Mouse (Mus musculus) neural tube, embryonic 12.5 days (tissue): ENCODE measurements at regions not wholly inside any gene's neighbourhood (a gene's known extent, or its start where the extent isn't known, plus 50 kb on each side); places are given as distances from the start of the nearest gene placed in this dataset.
A peak's percentile ranks its signal among the peaks of the same experiment; 100 is the strongest.

Experiments
- ATAC-seq: fragments of 200-750 bp; cut with Nextera tagmentation; 2 replicates; pipeline ENCODE4 v1.8.0; 2017; ENCODE audit warnings: low read depth, mild to moderate bottlenecking, moderate TSS enrichment, moderate library complexity; ENCODE audit not compliant: low FRiP score
- H3K27ac ChIP-seq: fragments of 300-500 bp; sonication (generic); 2 replicates; pipeline ENCODE4 v1.5.1; 2016
- H3K27me3 ChIP-seq: fragments of 300-500 bp; sonication (generic); replicated peaks from 2 replicates; pipeline ENCODE4 v1.6.1; 2016; ENCODE audit warnings: mild to moderate bottlenecking
- H3K36me3 ChIP-seq: fragments of 300-500 bp; sonication (generic); 2 replicates; pipeline ENCODE4 v1.6.1; 2016; ENCODE audit warnings: mild to moderate bottlenecking
- H3K4me1 ChIP-seq: fragments of 300-500 bp; sonication (generic); 2 replicates; pipeline ENCODE4 v1.6.1; 2016
- H3K4me2 ChIP-seq: fragments of 300-500 bp; sonication (generic); replicated peaks from 2 replicates; pipeline ENCODE4 v1.6.1; 2016; ENCODE audit warnings: mild to moderate bottlenecking
- H3K4me3 ChIP-seq: fragments of 300-500 bp; sonication (generic); 2 replicates; pipeline ENCODE4 v1.5.1; 2016
- H3K9ac ChIP-seq: fragments of 300-500 bp; sonication (generic); 2 replicates; pipeline ENCODE4 v1.6.1; 2016; ENCODE audit warnings: mild to moderate bottlenecking
- H3K9me3 ChIP-seq: fragments of 300-500 bp; sonication (generic); 2 replicates; pipeline ENCODE4 v1.6.1; 2016; ENCODE audit warnings: mild to moderate bottlenecking
- WGBS: fragments of 180-500 bp; shearing (Covaris S2); methylation state at CpG from one replicate; pipeline ENCODE4 v1.1.7; 2016; 5-methylcytosine and 5-hydroxymethylcytosine counted together

DNA sequence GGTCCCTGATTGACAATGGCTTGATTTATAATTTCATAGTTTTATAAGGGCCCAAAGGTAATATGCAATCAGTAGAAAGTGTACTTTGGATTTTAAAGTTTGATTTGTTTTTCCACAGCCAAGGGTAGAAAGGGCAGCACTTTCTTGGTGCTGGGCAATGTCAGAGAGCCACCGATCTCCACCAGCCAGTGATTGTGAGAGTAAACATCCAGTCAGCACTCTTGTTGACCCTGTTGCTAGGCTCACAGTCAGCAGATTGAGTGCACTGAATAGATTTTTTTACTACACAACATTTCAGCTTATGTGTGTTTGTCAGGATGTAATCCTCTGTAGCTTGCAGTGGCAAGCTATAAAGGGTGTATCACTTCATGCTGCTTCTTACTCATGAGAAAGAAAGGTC is 176.3 kb downstream of the Ptger3 start:
- H3K4me2 ChIP-seq: no peak overlapping the region
- H3K27me3 ChIP-seq: no peaks in the 10 kb centered on the region
- H3K27ac ChIP-seq: no peak overlapping the region
- H3K4me3 ChIP-seq: no peak overlapping the region
- no peaks in the 10 kb centered on the region for H3K9me3 ChIP-seq
- ATAC-seq: no peak
- H3K36me3 ChIP-seq: no peaks in the 10 kb centered on the region
- H3K4me1 ChIP-seq: no peaks in the 10 kb centered on the region
- 91% methylated on average over 1 of the region's 1 CpGs for WGBS
- H3K9ac ChIP-seq: no peak overlapping the region

DNA sequence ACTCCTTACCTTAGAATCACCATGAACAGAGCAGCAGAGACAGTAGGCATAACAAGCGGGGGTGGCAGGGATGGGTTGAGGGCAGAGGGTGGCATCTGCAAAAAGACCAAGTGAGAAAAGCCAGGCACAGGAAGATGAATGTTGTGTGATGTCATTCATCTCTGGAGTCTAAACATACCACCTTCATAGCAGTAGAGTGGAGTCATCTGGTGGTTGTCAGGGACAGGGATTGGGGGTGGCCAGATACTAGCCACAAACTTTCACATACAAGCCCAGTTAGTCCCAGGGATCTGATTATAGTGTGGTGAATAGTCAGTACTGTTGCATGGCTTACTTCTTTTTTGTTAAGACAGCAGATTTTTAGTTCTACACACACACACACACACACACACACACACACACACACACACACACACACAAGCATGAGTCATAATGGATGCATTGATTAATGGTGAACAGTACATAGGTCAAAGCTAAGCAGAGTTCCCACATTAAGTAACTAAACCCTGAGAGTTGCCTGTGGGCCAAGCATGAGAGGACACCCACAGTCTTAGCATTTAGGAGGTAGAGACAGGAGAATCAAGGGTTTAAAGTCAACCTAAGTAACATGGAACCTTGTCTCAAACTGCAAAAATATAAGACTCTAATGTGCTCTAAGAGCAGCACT is 173.1 kb downstream of the Ptger3 start:
- no peak overlapping the region for H3K27ac ChIP-seq
- 90% methylated on average over 1 of the region's 1 CpGs for WGBS
- no peaks in the 10 kb centered on the region for H3K36me3 ChIP-seq
- no peak for ATAC-seq
- H3K4me2 ChIP-seq: no peak overlapping the region
- no peaks in the 10 kb centered on the region for H3K9me3 ChIP-seq
- H3K27me3 ChIP-seq: no peaks in the 10 kb centered on the region
- H3K9ac ChIP-seq: no peak overlapping the region
- H3K4me3 ChIP-seq: no peak overlapping the region
- H3K4me1 ChIP-seq: no peaks in the 10 kb centered on the region

GRCm38 (mm10) chr3:157732136-157732940 is 165.6 kb downstream of the Ptger3 start:
- Histone ChIP-seq H3K27me3 (no peaks in the 10 kb centered on the region), H3K4me3 (no peak overlapping the region), H3K9me3 (no peaks in the 10 kb centered on the region), H3K27ac (no peak overlapping the region), H3K4me2 (no peak overlapping the region), H3K36me3 (no peaks in the 10 kb centered on the region), H3K4me1 (no peaks in the 10 kb centered on the region), H3K9ac (no peak overlapping the region)
- no peak for ATAC-seq
- WGBS: 78% methylated on average over 4 of the region's 4 CpGs

DNA sequence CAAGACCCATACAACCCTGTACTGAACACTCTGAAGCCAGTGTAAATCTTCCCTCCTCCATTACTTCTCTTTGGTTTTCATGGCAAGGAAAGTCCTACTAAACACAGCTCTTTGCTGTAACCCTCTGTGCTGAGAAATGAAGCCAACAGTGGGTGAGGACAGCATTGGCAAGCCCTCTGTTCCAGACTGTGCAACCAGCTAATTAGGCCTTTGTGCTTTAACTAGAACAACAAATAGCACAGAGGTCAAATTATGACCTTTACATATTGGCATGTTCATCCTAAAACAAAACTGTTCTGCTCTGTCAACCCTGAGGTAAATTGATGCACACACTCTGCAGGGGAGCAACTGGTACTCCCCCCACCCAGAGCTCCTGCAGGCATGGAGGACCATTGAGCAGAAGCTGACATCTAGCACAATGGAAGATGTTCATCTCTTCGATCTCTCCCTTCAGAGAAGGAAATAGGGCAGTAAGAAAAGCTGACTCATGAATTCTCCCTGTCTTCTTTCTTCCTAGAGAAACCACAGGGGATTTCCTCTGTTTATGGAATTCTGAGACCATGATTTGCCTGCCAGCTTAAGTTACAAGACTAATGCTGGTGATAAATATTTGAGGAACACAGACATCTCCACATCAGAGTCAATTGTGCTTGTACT is 163.1 kb downstream of the Ptger3 start:
- ATAC-seq: no peak
- H3K27ac ChIP-seq: no peak overlapping the region
- no peaks in the 10 kb centered on the region for H3K9me3 ChIP-seq
- 47% methylated on average over 1 of the region's 1 CpGs for WGBS
- no peak overlapping the region for H3K4me2 ChIP-seq
- H3K27me3 ChIP-seq: no peaks in the 10 kb centered on the region
- no peaks in the 10 kb centered on the region for H3K4me1 ChIP-seq
- H3K4me3 ChIP-seq: no peak overlapping the region
- H3K36me3 ChIP-seq: no peaks in the 10 kb centered on the region
- no peak overlapping the region for H3K9ac ChIP-seq

DNA sequence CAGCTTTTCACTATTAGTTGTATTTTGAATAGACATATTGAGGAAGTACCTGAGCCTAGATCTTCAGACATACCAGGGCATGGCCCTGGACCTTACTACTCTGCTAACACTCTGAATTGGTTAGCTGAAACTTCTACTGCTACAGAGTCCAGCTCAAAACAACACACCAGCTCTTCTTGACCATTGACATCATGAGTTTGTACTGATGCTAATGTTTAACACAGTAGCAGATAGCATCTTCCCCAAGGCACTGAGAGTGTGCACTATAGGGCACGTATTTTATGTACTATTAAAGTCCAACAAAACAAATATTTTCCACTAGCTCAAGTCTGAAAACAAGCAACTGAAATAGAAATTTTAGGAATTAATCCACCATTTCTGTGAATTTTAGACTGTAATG is 157.8 kb downstream of the Ptger3 start:
- H3K27ac ChIP-seq: no peak overlapping the region
- no peak overlapping the region for H3K4me3 ChIP-seq
- 72% methylated on average over 1 of the region's 1 CpGs for WGBS
- H3K9me3 ChIP-seq: no peaks in the 10 kb centered on the region
- H3K4me1 ChIP-seq: no peaks in the 10 kb centered on the region
- H3K4me2 ChIP-seq: no peak overlapping the region
- ATAC-seq: no peak
- H3K9ac ChIP-seq: no peak overlapping the region
- no peaks in the 10 kb centered on the region for H3K36me3 ChIP-seq
- no peaks in the 10 kb centered on the region for H3K27me3 ChIP-seq

DNA sequence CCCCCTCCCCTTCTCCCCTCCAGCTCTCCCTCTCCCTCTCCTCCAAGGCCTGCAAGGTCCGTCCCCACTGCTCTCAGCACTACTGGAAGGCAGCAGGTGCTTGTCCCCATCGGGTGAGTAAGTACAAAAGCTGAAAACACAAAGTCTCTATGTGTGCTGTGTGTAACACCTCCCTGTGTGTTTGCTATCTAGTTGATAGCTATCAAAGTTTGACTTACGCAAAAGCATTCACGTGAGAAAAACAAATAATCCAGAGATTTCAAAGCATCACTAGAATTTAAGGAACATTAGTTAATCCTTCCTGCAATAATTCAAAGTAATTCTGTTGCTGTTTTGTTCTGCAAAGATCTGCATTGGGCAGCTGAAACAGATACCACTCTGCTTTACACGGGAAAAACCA is 156.5 kb downstream of the Ptger3 start:
- Histone ChIP-seq H3K4me1 (no peaks in the 10 kb centered on the region), H3K27ac (no peak overlapping the region), H3K4me3 (no peak overlapping the region), H3K27me3 (no peaks in the 10 kb centered on the region), H3K9ac (no peak overlapping the region), H3K4me2 (no peak overlapping the region), H3K36me3 (no peaks in the 10 kb centered on the region), H3K9me3 (no peaks in the 10 kb centered on the region)
- 76% methylated on average over 5 of the region's 5 CpGs for WGBS
- ATAC-seq: no peak

- no peaks in the 10 kb centered on the region for H3K4me1 ChIP-seq
- H3K27ac ChIP-seq: no peak overlapping the region
- peak; percentile 57 for ATAC-seq
- H3K27me3 ChIP-seq: no peaks in the 10 kb centered on the region
- H3K4me3 ChIP-seq: no peak overlapping the region
- WGBS: 24% methylated on average over 7 of the region's 7 CpGs
- no peak overlapping the region for H3K4me2 ChIP-seq
- no peaks in the 10 kb centered on the region for H3K9me3 ChIP-seq
- H3K36me3 ChIP-seq: no peaks in the 10 kb centered on the region
- H3K9ac ChIP-seq: no peak overlapping the region
Observed at GRCm38 (mm10) chr3:157717313-157717921, 150.7 kb downstream of the Ptger3 start.

DNA sequence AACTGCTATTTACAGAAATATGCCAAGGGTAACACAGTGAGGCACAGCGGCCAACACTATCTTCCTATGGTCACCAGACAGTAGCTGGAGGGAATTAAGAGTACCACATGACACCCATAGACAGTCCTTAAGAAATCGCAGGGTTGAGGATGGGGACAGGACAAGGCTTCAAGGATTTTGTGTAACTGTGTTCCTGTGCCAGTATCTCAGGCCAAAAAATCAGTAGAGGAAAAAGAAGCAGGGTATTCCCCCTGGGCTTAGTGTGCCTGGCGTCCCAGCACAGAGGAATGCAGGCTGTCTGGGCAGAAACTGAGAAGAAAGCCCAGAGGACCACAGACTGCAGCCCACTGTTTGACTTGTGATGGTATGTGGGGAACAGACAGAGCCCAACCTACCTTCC is 147.3 kb downstream of the Ptger3 start:
- Histone ChIP-seq H3K27me3 (no peaks in the 10 kb centered on the region), H3K27ac (no peak overlapping the region), H3K4me2 (no peak overlapping the region), H3K4me3 (no peak overlapping the region), H3K9me3 (no peaks in the 10 kb centered on the region), H3K9ac (no peak overlapping the region), H3K4me1 (no peaks in the 10 kb centered on the region), H3K36me3 (no peaks in the 10 kb centered on the region)
- 81% methylated on average over 3 of the region's 3 CpGs for WGBS
- ATAC-seq: no peak

DNA sequence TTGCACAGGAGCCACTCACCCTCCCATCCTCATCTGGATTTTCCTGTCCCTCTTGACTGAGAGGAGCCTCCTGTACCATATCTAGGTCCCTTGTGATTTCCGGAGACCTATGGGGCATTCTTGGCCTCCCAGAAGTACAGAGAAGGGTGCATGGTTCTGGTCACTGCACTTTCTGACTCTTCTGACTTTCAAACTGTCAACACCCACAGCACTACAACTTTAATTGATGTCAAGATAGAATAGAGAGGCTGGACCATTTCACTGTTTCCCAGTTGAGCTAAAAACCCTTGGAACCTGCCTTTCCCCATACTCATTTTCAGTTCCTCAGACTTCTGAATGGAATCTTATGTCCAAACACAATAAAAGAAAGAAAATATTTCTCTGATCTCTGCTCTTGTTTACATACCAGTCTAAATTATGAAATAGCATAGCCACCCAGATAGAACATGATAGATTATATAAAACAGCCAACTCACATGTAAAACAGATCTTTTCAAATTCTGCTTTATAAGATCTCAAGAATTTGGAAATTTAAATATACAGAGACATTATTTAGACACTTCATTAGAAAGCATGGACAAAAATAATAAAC is 144.2 kb downstream of the Ptger3 start:
- Histone ChIP-seq H3K9me3 (no peaks in the 10 kb centered on the region), H3K36me3 (no peaks in the 10 kb centered on the region), H3K4me2 (no peak overlapping the region), H3K4me1 (no peaks in the 10 kb centered on the region), H3K4me3 (no peak overlapping the region), H3K27ac (no peak overlapping the region), H3K9ac (no peak overlapping the region), H3K27me3 (no peaks in the 10 kb centered on the region)
- ATAC-seq: no peak
- 85% methylated on average over 1 of the region's 1 CpGs for WGBS

- no peaks in the 10 kb centered on the region for H3K4me1 ChIP-seq
- ATAC-seq: no peak
Observed at GRCm38 (mm10) chr3:157699961-157700360, 133.3 kb downstream of the Ptger3 start.

DNA sequence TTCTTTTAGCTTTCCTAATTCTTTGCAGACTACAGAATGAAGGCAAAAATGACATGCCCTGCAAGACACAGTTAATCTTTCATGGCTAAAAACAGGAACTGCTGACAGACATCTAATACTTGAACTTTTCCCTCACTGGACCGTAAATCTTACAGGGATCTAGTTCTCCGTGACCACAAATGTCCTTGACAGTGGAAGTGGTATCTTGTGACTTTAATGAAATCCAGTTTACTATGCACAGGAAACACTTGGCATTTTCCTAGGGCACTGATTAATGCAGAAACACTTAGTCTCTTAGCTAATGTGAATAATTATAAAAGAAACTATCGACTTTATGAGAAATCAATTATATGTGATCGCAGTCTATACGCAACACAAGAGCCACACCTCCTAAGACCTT is 131.8 kb downstream of the Ptger3 start:
- H3K36me3 ChIP-seq: no peaks in the 10 kb centered on the region
- H3K4me3 ChIP-seq: no peak overlapping the region
- H3K27me3 ChIP-seq: no peaks in the 10 kb centered on the region
- no peak for ATAC-seq
- no peaks in the 10 kb centered on the region for H3K9me3 ChIP-seq
- H3K9ac ChIP-seq: no peak overlapping the region
- WGBS: 85% methylated on average over 5 of the region's 5 CpGs
- no peaks in the 10 kb centered on the region for H3K4me1 ChIP-seq
- no peak overlapping the region for H3K4me2 ChIP-seq
- no peak overlapping the region for H3K27ac ChIP-seq

More at GRCm38 (mm10) chr3:157699961-157700360, 133.3 kb downstream of the Ptger3 start:
- H3K9ac ChIP-seq: no peak overlapping the region
- H3K4me2 ChIP-seq: no peak overlapping the region
- H3K27ac ChIP-seq: no peak overlapping the region
- no peaks in the 10 kb centered on the region for H3K9me3 ChIP-seq
- H3K4me3 ChIP-seq: no peak overlapping the region
- no peaks in the 10 kb centered on the region for H3K27me3 ChIP-seq
- H3K36me3 ChIP-seq: no peaks in the 10 kb centered on the region
